Mouse (Mus musculus) ES-Bruce4 (cell line): ENCODE results near the gene Psmd11. TPM values are rescaled to one million over a fixed set of nuclear protein-coding genes. Genes with fewer than 3 reads are reported as not detected.

Experiments used
- H3K27ac ChIP-seq: 2 replicates; pipeline ENCODE4 v1.5.1; 2012; ENCODE audit warnings: low read length, inconsistent platforms; ENCODE audit not compliant: insufficient read depth
- H3K27me3 ChIP-seq: 2 replicates; pipeline ENCODE4 v1.6.1; 2012; ENCODE audit warnings: mild to moderate bottlenecking, low read length, inconsistent platforms; ENCODE audit not compliant: control insufficient read depth, poor library complexity, insufficient read depth, severe bottlenecking
- H3K36me3 ChIP-seq: 2 replicates; pipeline ENCODE4 v1.6.1; 2012; ENCODE audit warnings: inconsistent platforms, mild to moderate bottlenecking, low read length, moderate library complexity; ENCODE audit not compliant: control insufficient read depth, poor library complexity, insufficient read depth, severe bottlenecking
- H3K4me1 ChIP-seq: one replicate; pipeline ENCODE4 v1.8.1; 2011; ENCODE audit warnings: low read length; ENCODE audit not compliant: control insufficient read depth, insufficient read depth
- H3K4me3 ChIP-seq: 2 replicates; pipeline ENCODE4 v1.5.1; 2011; ENCODE audit warnings: low read depth, mild to moderate bottlenecking, low read length
- H3K9ac ChIP-seq: 2 replicates; pipeline ENCODE4 v1.6.1; 2012; ENCODE audit warnings: low read depth, mild to moderate bottlenecking, inconsistent platforms; ENCODE audit not compliant: poor library complexity, severe bottlenecking
- H3K9me3 ChIP-seq: replicated peaks from 2 replicates; pipeline ENCODE4 v1.6.1; 2012; ENCODE audit warnings: mild to moderate bottlenecking, low read length, inconsistent platforms; ENCODE audit not compliant: control insufficient read depth, poor library complexity, insufficient read depth, severe bottlenecking
- CTCF ChIP-seq: IDR thresholded peaks from one replicate; pipeline ENCODE4 v1.8.1; 2011; ENCODE audit warnings: low read depth, low read length
- EP300 ChIP-seq: IDR thresholded peaks from 2 replicates; pipeline ENCODE4 v1.6.1; 2011; ENCODE audit warnings: low read depth, low read length; ENCODE audit not compliant: insufficient read depth
- POLR2A ChIP-seq: IDR thresholded peaks from one replicate; pipeline ENCODE4 v1.8.1; 2011; ENCODE audit warnings: low read length; ENCODE audit not compliant: insufficient read depth
- polyA plus RNA-seq: library from polyadenylated mRNA; stranded (reverse); fragments of >200 nt; gene quantifications from 2 replicates; pipeline ENCODE4 v1.2.4, GENCODE M21; 2011; ENCODE audit warnings: low read depth; ENCODE audit not compliant: missing spikeins, insufficient read depth, insufficient read length

The Psmd11 gene
- polyA plus RNA-seq, 1 experiment = 261 TPM

DNA sequence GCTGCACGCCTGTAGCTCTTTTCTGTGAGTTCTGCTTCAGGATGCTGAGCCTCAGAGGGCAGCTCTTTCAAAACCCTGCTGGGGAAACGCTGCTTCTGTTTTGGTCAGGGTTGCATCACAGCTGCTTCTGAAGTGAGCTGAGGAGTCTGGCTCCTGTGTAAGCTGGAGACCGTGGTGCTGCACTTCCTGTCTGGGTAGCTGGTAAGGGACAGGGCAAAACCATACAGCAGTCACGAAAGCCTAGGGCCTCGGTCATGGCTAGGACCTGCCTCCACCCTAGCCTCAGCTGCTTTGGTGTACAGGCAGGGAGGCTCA lies 61.4 kb downstream of the Psmd11 start:
- Histone ChIP-seq H3K36me3 (no peaks in the 10 kb centered on the region), H3K4me3 (no peak overlapping the region), H3K4me1 (no peaks in the 10 kb centered on the region), H3K9ac (no peak overlapping the region), H3K27ac (no peak overlapping the region), H3K27me3 (no peaks in the 10 kb centered on the region), H3K9me3 (no peaks in the 10 kb centered on the region)
- TF ChIP-seq CTCF (no peak), POLR2A (no peak), EP300 (no peak)

DNA sequence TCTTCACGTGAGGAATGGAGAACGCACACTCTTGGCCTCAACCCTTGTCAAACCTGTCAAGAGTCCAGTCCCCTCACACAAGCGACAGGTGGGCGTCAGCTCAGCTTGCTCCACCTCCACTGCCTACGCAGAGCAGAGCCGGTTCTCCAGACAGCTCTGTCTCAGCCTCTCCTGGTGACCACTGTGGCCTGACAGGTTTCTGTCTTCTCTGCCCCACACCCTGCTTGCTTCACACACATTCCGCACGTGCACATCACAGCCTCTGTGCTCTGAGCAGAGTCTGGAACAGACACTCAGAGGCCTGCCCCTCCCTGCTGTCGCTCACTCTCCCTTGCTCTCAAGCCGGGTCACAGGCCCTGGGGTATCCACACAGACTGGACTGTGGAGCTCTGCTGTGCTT lies 62.4 kb downstream of the Psmd11 start:
- Histone ChIP-seq H3K27me3 (no peaks in the 10 kb centered on the region), H3K36me3 (no peaks in the 10 kb centered on the region), H3K4me3 (no peak overlapping the region), H3K9ac (no peak overlapping the region), H3K4me1 (no peaks in the 10 kb centered on the region), H3K27ac (no peak overlapping the region), H3K9me3 (no peaks in the 10 kb centered on the region)
- TF ChIP-seq POLR2A (no peak), CTCF (no peak), EP300 (no peak)

DNA sequence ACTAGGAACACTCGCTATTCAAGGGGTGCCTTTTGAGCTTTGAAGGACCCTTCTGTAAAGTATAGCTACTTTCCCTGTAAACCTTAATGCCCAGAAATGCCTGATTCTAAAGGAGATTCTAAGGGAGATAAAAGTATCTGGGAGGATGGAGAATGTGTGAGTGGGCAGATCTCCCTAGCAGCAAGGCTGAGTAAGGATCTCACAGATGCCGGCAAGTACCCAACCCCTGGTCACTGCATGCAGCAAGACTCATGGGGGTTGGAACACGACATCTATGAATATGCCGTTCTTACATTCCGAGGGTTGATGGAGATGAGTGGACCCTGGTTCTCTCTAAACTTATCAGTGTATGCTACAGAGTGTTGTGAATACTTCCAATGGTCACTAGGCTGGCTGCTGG lies 64.8 kb downstream of the Psmd11 start:
- TF ChIP-seq EP300 (no peak), POLR2A (no peak), CTCF (no peak)

DNA sequence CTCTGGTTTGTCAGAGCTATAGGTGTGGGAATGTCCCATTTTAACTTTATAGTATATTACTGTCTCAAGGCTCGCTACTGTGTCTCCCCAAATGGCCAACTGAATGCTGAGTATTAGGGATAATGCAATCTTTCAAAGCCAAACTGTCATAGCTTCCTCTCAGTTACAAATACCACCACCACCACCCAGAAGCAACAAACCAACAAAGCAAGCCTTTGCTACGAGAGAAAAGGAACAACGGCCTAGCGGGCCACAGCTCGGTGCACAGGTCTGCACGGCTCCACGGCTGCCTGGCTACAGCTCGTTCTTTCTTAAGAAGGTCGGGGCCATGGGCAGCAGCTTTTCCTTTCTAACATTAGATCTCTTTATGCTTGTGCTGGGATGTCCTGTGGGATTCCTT lies 66.4 kb downstream of the Psmd11 start:
- H3K4me1 ChIP-seq = no peaks in the 10 kb centered on the region
- H3K4me3 ChIP-seq = no peak overlapping the region
- H3K36me3 ChIP-seq = no peaks in the 10 kb centered on the region
- H3K27me3 ChIP-seq = no peaks in the 10 kb centered on the region
- no peak overlapping the region for H3K27ac ChIP-seq
- H3K9me3 ChIP-seq = no peaks in the 10 kb centered on the region
- TF ChIP-seq EP300 = no peak
- TF ChIP-seq POLR2A = no peak
- TF ChIP-seq CTCF = no peak
- H3K9ac ChIP-seq = no peak overlapping the region

More for the DNA sequence above, 64.8 kb downstream of the Psmd11 start:
- no peak overlapping the region for H3K4me3 ChIP-seq
- H3K9ac ChIP-seq = no peak overlapping the region
- no peaks in the 10 kb centered on the region for H3K27me3 ChIP-seq
- H3K4me1 ChIP-seq = no peaks in the 10 kb centered on the region
- no peaks in the 10 kb centered on the region for H3K36me3 ChIP-seq
- no peak overlapping the region for H3K27ac ChIP-seq
- no peaks in the 10 kb centered on the region for H3K9me3 ChIP-seq

DNA sequence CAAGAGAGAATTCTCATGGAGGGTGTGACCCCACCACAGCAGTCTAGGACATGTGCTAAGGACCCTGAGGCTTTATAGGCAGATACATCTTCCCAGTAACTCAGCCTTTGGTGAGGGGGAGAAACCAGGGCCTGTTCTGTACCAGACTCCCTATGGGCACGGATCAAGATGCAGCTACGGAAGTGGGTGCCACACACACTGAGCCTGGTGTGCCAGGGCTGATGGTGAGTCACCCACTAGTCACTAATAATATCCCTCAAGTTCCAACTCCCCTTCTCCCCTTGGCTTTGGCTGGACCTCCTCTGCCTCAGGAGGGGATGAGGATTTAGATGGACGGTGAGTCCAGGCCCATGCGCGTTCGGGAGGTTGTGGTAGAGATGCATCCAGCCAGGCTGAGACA lies 67.6 kb downstream of the Psmd11 start:
- Histone ChIP-seq H3K27me3 (no peaks in the 10 kb centered on the region), H3K4me3 (no peak overlapping the region), H3K27ac (no peak overlapping the region), H3K9me3 (no peaks in the 10 kb centered on the region), H3K4me1 (no peaks in the 10 kb centered on the region), H3K36me3 (no peaks in the 10 kb centered on the region), H3K9ac (no peak overlapping the region)
- TF ChIP-seq CTCF (no peak), POLR2A (no peak)

DNA sequence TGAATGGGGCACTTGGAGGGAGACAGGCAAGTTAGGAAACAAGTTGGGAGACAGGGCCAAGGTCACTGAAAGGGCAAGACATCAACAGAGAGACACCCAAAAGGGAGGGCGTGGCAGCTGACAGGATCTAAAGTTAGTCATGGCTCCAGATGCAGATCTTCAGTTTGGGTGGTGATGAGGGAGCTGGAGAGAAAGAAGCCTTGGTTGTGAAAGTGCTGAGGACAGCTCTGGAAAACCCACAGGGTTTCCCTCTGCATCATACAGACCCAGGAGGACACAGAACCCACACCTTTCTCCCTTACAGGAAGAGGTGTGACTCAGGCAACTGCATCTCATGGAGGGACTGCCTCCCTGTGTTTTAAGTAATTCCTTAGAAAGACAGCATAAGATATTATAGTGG lies 68.2 kb downstream of the Psmd11 start:
- Histone ChIP-seq H3K4me1 (no peaks in the 10 kb centered on the region), H3K27me3 (no peaks in the 10 kb centered on the region), H3K9ac (no peak overlapping the region), H3K36me3 (no peaks in the 10 kb centered on the region), H3K9me3 (no peaks in the 10 kb centered on the region), H3K27ac (no peak overlapping the region), H3K4me3 (no peak overlapping the region)
- TF ChIP-seq CTCF (no peak), EP300 (no peak), POLR2A (no peak)
